Mouse (Mus musculus) cerebellum, postnatal 36 days (tissue): ENCODE measurements around the gene Tek.

Experiments used
- DNase-seq, 2 experiments: peaks; one replicate each; pipeline ENCODE4 v3.0.0; 2021 to 2022; ENCODE audit warnings: mixed read lengths in 2 of 2

Gene Tek

DNA sequence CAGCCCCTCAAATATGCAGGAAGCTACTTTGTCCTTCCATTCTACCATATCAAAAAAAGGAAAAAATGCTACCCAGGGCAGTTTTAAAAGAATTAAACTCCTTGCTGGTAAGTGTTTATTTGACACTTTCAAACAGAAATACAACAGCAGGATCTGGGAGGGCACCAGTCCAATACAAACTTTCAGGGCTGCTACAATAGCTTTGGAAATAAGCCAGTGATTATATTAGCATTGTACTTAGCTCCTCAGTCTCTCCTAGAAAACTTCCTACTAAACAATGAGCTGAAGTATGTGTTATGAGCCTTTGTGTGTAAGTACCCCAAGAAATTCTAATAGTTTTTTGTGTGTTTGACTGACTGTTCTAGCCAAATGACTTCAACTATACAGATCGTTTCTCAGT is 87.8 kb downstream of the Tek start:
- DNase-seq: no peak

DNA sequence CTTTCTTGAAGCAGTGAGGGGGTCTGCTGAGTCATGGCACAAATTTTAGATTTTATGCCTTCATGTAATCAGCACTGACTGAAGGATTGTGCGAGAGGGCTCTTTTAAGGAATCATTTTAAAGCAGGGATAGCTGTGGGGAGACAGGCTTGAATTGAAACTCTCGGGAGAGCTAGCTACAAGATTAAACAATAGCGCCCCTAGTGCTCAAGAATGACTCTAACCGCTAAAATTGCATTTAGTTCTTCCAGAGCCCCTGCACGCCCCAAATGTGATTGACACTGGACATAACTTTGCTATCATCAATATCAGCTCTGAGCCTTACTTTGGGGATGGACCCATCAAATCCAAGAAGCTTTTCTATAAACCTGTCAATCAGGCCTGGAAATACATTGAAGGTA is 88.3 kb downstream of the Tek start:
- no peak for DNase-seq

- DNase-seq: no peak
These were observed 90.9 kb downstream of the Tek start for GRCm38 (mm10) chr4:94829924-94830386.

DNA sequence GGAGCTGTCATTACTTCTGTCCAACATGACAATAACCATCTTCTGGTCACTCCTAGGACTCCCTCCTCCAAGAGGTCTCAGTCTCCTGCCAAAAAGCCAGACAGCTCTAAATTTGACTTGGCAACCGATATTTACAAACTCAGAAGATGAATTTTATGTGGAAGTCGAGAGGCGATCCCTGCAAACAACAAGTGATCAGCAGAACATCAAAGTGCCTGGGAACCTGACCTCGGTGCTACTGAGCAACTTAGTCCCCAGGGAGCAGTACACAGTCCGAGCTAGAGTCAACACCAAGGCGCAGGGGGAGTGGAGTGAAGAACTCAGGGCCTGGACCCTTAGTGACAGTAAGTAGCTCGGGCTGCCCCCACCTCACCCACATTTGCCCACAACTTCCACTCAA is 98.0 kb downstream of the Tek start:
- no peak for DNase-seq

GRCm38 (mm10) chr4:94853301-94853700 is 114.2 kb downstream of the Tek start:
- no peak for DNase-seq

DNA sequence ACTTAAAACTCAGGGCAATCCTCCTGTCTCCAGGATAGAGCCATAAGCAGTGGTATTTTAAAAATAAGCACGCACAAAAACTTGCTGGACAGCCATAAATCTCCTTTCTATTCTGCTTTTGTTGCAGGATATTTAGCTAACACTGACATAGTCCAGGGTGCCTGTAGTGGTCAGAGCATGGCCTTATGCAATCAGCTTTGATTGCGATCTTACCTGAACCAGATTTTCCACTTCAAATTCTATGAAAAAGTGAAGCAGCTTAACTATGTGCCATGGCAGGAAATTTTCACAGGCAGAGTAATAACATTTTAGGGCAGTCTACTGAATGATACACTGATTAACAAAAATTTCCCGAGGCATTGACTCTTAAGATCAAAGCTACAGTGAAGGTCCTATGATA is 115.2 kb downstream of the Tek start:
- DNase-seq: no peak

GRCm38 (mm10) chr4:94855201-94855600 is 116.1 kb downstream of the Tek start:
- no peak for DNase-seq

DNA sequence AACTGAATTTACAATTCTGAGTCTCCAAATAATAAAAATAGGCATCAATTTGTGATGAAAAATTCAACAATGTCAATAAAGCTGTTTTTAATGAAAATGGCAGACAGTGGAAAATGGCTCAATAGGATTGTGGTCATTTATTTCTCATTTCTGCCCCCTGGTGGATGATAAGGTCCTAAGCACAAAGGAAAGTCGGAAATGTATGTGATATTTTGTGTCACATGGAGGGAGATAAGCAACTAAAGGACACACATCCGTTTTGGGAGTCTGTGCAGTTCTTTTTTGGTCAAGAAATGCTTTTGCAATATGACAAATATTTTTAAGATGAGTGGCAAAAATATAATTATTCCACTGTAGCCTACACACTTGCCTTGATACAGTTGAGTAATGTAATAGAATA is 161.7 kb downstream of the Tek start:
- no peak for DNase-seq

GRCm38 (mm10) chr4:94901780-94902179 is 162.7 kb downstream of the Tek start:
- no peak for DNase-seq
